Mouse (Mus musculus): ENCODE results near the gene Nkain2. TPM values are rescaled to one million over a fixed set of nuclear protein-coding genes. Genes with fewer than 3 reads are reported as not detected.

Nkain2 gene
- total RNA-seq, 1 experiment from 2014 or later: not detected

DNA sequence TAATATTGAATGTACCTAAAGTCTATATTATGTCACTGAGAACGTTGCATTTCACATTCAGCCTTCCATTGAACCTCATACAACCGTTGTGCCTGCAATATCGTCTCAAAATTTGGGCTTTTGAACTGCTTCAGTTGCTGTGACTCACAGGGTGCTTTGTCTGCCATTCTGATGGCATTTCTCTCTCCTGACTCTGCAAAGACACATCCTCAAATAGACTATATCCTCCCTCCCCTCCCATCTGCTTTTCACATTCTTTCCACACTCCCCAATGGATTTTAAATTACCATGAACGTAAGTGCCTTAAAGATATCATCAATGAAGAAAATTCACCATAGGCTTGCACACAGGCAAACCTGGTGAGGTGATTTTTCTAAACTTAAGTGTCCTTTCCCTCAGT, 287.5 kb downstream of the Nkain2 start:
- ATAC-seq (ENCODE audit: extremely low read depth, insufficient number of reproducible peaks, low FRiP score, poor library complexity, severe bottlenecking): no peak

DNA sequence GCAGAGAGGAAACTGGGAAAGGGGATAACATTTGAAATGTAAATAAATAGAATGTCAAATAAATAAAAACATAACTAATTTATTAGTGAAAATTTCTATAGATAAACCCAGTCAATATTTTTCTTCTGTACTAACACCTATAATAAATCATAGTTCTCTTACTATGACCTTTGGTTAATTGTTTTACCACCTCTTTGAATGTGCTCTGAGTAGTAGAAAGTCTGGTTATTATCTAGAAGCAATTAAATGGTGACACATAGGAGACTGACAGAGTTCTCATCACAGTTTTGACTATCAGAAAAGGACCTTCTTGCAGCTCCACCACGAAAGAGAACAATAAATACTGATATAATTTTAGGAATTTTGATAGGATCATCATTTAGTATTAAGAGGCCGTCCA, 295.3 kb downstream of the Nkain2 start:
- ATAC-seq (ENCODE audit: extremely low read depth, insufficient number of reproducible peaks, low FRiP score, poor library complexity, severe bottlenecking): no peak

DNA sequence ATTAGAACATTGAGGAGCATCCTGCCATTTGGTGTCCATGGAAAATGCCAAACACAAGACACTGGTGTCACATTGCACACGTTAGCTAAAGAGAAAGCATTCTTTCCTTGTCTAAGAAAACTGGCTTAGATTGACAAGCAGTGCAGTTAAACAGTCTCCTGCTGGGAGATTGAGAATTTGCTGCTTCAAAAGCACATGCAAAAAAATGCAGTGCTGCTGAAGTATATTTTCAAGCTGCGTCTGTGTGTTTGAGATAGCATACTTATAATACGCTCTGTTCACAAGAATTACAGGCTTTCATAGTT, 313.0 kb downstream of the Nkain2 start:
- no peak for ATAC-seq (ENCODE audit: extremely low read depth, insufficient number of reproducible peaks, low FRiP score, poor library complexity, severe bottlenecking)

DNA sequence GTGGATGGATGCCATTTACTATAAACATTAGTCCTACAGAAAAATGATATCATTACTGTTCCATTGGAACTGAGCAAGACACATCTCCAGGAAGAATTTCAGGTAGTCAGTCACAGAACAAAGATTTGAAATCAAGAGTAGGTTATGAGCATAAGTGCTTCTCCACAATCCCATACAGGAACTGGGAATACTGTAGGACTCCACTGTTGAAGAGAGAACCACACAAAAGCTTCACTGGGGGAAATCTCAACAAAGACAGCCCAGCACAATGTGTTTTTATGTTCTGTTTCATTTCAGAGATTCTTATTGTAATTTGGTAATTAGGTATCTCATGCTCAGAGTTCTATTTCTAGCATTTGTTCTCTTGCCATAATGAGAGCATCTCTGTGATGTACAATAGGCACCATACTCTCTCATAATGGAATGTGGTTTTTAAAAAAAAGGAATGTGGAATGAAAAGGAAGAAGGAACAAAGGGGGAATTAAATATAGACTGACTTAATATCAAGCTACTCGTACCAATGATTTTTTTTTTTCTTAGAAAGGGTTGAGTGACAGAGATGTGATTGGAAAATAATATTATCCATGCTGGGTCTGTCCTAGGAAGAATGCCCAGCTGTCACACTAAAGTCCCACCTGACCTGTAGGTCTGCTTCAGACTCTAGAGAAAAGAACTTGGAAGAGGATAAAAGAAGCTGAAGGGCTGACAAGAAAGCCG, 313.5 kb downstream of the Nkain2 start:
- ATAC-seq (ENCODE audit: extremely low read depth, insufficient number of reproducible peaks, low FRiP score, poor library complexity, severe bottlenecking): no peak

DNA sequence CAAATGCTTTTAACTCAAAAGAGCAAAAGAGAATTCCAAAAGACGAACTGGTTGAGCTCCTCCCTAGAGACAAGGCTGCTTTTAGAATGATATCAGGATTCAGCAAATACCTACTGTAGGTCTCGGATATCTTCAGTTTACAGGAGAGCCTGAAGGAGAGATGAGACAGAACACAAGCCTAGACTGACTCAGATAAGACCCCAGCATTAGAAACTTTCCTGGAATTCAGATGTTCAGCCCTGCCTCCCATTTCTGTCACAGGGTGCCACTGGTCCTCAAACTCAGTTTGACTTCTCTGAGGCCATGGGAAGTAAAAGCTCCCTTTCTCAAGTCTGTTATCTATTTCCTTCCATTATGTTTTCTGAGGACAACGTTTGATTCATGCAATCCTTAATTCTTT, 332.6 kb downstream of the Nkain2 start:
- no peak for ATAC-seq (ENCODE audit: extremely low read depth, insufficient number of reproducible peaks, low FRiP score, poor library complexity, severe bottlenecking)

DNA sequence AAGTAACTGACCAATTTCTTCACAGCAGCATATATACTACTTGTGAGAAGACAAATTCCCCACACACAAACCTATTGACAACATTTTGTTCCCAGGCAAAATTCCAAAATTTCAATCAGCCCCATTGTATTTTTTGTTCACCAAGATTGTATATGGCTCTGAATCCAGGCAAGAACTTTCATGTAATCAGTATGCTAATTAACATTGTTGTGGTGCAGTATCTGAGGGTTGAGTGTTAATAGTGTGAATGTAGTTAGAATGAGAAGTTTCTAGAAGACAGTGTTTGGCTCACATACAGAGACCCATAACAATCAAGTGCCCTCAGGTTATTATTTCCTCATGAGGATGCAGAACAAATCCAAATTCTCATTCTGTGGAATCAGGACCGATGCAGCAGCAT, 354.2 kb downstream of the Nkain2 start:
- ATAC-seq (ENCODE audit: extremely low read depth, insufficient number of reproducible peaks, low FRiP score, poor library complexity, severe bottlenecking): no peak

DNA sequence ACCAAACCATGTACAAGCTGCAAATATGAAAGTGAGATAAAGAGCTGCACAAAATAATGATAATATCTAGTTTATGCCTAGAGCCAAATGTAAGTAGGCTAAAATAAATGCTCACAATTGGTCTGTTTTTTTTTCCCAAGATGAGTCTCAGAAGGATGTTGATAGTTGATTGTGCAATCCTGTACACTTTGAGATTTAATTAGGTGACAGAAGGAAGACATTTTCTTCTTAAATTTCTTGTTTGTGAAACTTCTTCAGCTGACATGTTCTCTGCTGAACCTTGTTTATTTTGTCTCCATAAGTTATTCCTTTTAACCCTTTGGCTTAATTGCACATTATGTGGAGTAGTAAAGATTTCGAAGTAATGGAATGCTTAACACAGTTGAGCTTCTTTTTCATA, 379.4 kb downstream of the Nkain2 start:
- no peak for ATAC-seq (ENCODE audit: extremely low read depth, insufficient number of reproducible peaks, low FRiP score, poor library complexity, severe bottlenecking)

DNA sequence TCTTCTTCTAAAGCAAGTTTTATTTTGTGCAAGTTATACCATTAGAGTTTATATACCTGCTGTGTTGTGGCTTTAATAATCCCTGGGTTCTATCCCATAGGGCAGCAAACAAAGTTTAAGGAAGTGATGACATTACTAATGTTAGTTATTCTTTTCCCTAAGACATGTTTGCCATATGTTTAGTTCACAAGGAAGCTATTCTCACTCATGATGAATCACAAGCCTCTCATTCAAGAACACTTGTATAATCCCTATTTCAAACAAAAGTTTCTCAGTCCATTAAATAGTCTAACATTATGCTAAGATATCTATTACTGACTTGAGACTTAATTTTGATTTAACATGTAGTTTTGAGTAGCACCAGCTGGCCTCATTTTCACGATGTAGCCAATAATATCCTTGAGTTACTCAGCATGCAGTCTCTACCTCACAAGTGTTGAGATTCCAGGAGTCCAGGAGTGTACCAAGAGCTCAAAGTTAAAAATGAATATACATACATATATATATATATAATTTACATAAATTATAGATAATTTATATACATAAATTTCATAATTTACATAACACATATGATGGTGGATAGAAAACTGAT, 395.6 kb downstream of the Nkain2 start:
- ATAC-seq (ENCODE audit: extremely low read depth, insufficient number of reproducible peaks, low FRiP score, poor library complexity, severe bottlenecking): no peak

DNA sequence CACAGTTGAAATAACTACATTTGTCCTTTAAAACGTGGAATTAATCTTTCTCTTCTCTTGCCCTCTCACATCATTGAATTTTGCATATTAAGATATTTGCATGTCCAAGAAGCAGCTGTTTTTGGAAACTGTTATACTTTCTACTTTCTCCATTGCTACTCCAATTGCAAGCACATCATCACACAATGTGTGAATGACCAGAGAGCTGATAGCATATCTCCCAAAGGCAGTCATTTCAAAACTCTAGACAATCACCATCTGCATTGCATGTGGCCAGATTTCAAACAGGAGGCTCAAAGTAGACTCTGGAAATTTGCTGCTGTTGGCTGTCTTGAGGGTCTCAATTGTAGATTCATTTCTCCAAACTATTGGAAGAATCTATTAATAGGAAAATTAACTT, 396.7 kb downstream of the Nkain2 start:
- ATAC-seq (ENCODE audit: extremely low read depth, insufficient number of reproducible peaks, low FRiP score, poor library complexity, severe bottlenecking): no peak

DNA sequence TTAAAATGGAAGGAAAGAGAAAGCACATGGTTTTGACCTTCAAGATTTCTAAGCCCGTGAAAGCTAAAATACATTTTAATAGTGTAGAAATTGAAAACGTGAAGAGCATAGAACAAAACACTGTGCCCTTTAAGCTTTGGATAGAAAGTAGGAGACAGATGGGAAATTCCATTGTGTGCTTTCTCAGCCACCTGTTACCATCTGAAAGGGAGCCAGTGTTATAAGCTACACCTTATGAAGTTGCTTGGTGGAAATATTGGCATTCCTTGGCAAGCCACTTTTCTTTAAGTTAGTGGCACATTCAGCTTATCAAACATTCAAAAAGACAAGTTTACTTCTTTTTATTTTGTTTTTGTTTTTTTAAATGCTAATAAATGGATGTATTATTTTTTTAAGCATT, 427.5 kb downstream of the Nkain2 start:
- ATAC-seq (ENCODE audit: extremely low read depth, insufficient number of reproducible peaks, low FRiP score, poor library complexity, severe bottlenecking): no peak

DNA sequence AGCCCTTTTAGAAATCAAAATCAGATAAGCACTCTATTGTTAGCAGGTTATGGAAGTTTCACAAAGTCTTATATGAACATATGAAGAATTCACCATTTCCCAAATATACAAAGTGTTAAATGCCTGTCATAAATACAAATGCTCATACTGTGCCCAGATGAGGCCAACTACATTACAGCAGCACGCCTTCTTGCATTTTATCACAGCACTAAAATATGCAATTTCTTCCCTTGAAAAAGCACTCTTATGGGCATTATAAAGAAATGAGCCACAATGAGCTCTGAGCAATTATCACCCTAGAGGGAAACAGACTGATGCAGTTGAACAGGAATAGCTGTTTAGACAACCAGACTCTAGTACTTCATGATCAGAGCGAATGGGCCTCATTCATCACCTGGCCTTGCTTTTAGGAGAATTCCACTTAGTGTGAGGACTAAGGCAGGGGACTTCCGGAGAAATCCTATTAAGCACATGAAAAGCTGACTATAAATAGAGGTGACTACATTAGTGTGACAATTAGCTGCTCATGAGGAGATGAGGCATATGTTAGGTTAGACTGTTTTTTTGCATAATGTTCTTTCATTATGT, 450.2 kb downstream of the Nkain2 start:
- ATAC-seq (ENCODE audit: extremely low read depth, insufficient number of reproducible peaks, low FRiP score, poor library complexity, severe bottlenecking): no peak

DNA sequence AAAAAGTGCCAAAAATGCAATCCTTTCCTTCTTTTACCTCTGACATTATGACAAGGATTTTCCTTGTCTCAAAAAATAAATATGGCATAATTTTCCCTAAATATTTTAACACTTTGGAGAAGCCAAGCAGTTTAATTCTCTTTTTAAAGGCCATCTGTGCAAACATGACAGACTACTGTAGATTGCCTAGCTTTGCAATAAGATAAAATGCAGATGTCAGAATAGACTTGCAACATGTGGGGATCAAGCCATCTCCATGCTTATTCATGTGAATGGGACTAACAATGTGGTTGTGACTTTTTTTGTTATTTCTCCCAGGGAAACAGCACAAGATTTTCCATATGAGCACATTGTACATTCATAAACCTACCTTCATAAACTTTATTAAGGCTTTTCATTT, 476.0 kb downstream of the Nkain2 start:
- ATAC-seq (ENCODE audit: extremely low read depth, insufficient number of reproducible peaks, low FRiP score, poor library complexity, severe bottlenecking): no peak

DNA sequence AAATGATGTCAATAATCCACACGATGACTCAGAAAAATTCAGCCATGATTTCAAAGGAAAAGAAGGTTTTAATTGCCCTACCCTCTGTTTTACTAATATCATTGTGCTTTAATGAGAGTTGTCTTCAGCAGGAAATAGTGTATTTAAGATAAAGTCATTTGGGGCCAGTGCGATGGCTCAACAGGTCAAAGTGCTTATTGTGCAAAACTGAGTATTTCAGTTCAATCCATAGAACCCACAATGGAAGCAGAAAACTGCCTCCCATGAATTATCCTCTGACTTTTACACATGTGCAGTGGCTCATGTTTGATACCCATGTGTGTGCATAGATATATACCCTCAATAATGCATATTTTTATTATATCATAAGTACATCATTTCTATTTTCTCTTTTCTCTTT, 478.9 kb downstream of the Nkain2 start:
- ATAC-seq (ENCODE audit: extremely low read depth, insufficient number of reproducible peaks, low FRiP score, poor library complexity, severe bottlenecking): no peak

DNA sequence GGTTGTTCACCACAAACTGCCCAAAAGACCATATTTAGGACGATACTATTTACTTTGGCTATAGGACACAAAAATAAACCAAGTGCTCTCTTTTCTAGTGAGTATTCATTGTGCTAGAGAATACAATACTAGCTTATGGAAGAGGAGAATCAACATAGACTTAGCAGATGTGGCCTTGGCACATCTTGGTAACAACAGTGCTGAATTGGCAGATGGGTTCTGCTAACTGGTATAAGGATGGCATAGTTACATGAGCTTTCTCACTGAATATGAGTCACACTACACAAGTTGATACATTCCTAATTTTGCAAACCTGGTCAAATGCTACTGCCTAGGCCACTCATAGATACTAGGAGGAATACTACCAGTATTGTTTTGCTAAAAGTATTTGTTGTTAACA, 489.3 kb downstream of the Nkain2 start:
- no peak for ATAC-seq (ENCODE audit: extremely low read depth, insufficient number of reproducible peaks, low FRiP score, poor library complexity, severe bottlenecking)

DNA sequence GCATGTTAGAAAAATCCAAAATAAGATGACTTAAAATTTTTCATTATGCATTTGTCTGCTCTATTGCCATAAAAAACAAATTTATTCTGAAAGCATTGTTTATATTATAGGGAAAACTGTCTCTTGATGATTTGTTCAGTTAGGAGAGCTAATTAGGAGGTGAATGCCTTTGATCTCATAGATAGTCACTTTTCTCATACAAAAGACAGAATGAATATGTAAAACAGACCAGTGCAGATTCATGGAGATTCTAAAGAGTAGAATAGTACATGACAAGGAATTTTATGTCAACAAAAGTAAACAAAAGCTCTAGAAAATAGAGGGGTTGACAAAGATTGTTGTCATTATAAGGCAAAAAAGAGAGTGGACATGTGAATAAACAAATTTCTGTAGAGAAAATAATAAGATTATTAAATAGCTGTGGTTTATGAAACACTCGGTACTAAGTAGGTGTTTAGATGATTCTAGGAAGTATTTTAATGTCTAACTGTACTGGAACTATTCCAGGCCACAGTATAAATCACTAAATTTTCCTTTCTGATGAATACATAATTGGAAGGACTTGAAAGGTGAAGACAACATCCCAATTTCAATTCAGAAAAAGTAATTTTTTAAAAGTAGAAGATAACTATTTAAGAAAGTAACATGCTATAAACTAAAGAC, 496.3 kb downstream of the Nkain2 start:
- ATAC-seq (ENCODE audit: extremely low read depth, insufficient number of reproducible peaks, low FRiP score, poor library complexity, severe bottlenecking): no peak

DNA sequence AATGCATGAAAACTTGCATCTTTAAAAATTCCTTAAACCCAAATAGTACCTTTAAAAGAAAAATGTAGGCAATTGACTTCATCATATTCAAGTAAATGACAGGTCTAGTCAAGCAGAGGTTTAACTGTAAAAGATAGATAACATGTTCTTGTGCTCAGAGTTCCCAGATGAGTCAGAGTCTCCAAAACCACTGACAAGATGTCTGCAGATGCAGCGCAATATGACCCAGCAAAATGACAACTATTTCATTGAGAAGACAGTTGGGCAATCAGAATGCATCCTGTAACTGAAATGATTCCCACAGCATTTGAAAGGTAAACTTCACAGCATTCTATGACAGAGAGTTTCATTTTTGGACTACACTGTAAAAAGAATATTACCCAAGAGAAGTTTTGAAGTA, 496.9 kb downstream of the Nkain2 start:
- no peak for ATAC-seq (ENCODE audit: extremely low read depth, insufficient number of reproducible peaks, low FRiP score, poor library complexity, severe bottlenecking)

DNA sequence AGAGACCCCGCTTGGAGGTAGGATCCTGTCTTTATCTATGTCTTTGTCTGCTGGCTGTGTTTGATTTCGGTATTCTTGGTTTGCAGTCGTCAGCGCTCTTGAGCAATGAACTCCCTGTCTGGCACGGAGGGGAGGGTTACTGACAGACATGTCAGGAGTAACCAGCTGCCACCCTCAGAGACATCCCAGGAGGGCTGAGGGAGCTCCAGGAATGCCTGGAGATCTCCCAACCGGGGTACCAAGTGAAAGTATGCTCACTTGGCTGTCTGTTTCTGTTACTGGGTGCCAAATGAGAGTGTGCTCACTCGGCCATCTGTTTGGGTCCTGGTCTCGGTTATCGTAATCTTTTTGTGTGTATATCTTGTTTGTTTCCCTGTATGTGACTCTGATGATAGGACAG, 577.5 kb downstream of the Nkain2 start:
- ATAC-seq (ENCODE audit: extremely low read depth, insufficient number of reproducible peaks, low FRiP score, poor library complexity, severe bottlenecking): no peak

DNA sequence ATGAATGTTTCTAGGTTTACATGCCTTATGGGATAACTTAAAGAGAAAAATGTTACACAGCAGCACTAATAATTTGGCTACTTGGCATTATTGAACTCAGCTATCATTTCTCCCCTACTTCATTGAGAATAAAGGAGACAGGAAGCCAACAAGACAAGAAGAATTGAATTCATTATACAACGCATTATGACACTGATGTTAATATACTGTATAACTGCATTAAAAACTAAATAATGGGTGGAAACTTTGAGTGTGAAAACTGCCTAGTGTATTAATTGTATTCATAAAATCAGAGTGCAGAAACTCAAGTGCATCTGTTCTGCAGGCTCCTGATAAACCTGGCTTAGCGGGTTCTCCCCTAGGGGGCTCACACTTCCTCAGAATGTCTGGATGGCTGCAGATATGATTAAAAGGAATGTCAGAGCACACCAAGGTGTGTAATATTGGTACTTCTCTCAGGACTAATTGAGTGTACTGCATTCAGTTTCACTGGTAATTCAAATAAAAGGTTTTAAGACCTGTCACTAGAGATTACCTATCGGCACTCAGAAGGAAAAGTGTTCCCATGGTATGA, 589.2 kb downstream of the Nkain2 start:
- no peak for ATAC-seq (ENCODE audit: extremely low read depth, insufficient number of reproducible peaks, low FRiP score, poor library complexity, severe bottlenecking)

DNA sequence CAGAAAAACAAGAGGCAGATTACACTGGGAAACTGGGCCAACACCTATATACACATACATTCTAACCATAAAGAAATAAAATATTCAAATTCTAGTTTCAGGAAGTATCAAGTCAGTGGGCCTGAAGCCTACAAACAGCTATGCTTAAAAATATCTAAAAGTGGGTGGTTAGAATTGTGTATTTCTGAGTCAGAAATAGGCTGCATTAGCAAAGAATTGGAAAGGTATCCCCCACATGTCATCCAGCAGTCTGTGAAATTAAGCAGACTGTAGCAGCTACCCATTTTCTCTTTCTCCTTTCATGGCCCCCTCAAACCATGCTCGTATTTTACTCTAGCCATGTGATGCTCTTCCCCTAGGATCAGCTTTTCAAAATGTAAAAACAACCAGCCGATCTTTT, 599.8 kb downstream of the Nkain2 start:
- ATAC-seq (ENCODE audit: extremely low read depth, insufficient number of reproducible peaks, low FRiP score, poor library complexity, severe bottlenecking): no peak

DNA sequence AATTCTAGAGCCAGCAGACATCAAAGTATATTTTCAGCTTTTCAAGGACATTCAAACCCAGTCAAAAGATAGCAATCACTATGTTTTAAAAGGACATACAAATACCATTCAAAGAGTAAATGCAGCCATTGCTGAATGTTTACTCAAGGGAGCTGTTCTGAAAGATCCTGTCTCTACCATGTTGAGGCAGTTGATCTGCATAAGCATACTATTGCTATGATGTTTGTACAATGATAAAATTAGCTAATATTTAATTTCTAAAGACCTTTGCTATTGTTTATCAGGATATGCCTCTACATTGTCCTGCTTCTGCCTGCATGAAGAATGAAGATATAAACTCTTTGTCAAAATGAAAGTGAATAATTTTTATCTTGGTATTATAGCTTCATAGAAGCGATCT, 606.6 kb downstream of the Nkain2 start:
- ATAC-seq (ENCODE audit: extremely low read depth, insufficient number of reproducible peaks, low FRiP score, poor library complexity, severe bottlenecking): no peak
